Mouse (Mus musculus): ENCODE measurements around the gene Snx29. TPM values are rescaled to one million over a fixed set of nuclear protein-coding genes. Genes with fewer than 3 reads are reported as not detected.

Snx29 gene
- polyA plus RNA-seq, 2 experiments, result 1.9 TPM

DNA sequence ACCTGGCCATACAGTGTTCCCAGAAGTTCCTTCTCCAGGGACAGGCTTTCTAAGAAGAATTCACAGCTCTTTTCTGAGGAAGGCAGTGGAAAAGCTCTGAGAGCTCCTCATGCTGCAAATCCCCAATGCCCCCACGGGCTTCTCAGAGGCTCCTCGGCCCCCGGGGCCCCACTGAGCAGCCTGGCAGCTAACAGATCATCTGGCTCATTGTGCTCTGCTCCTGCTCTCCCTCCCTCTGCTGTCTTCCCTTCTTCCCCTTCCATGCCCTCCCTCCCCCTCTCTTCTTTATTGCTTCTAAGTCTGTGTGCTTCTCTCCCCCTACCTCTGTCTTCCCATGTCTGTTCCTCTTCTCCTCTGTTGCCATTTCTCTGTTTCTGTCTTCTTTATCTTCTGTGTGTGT lies 314.2 kb downstream of the Snx29 start:
- H3K4me3 ChIP-seq (ENCODE audit: insufficient read depth in 1 of 2, low read depth in 2 of 2, low read length in 2 of 2), result no peak overlapping the region
- no peak for TF ChIP-seq CTCF (IDR thresholded peaks at IDR 0.05; ENCODE audit: low read depth)
- no peak for TF ChIP-seq EP300 (IDR thresholded peaks at IDR 0.05; ENCODE audit: low read depth)
- H3K27ac ChIP-seq, result no peak overlapping the region
- 9% methylated on average over 3 of the region's 3 CpGs for WGBS (ENCODE audit: insufficient replicate concordance)
- no peak overlapping the region for H3K4me2 ChIP-seq (ENCODE audit: low read depth)
- no peak for DNase-seq (ENCODE audit: low read depth in 3 of 3, low spot score in 3 of 3)
- no peak for ATAC-seq (ENCODE audit: insufficient read depth)
- no peak overlapping the region for H3K9ac ChIP-seq (replicated peaks)
- no peaks in the 10 kb centered on the region for H3K9me3 ChIP-seq (ENCODE audit: control insufficient read depth, low read length)
- no peaks in the 10 kb centered on the region for H3K27me3 ChIP-seq (ENCODE audit: control insufficient read depth, insufficient read depth, low read length)
- peaks cover 0 to 3% of the 10 kb centered on the region in 2 experiments; a peak in 2 of 4 replicates for H3K4me1 ChIP-seq (replicated peaks; ENCODE audit: control insufficient read depth in 2 of 2, insufficient read depth in 2 of 2, low read length in 1 of 2)
- H3K36me3 ChIP-seq (replicated peaks; ENCODE audit: control insufficient read depth, insufficient read depth, low read depth), result no peaks in the 10 kb centered on the region

DNA sequence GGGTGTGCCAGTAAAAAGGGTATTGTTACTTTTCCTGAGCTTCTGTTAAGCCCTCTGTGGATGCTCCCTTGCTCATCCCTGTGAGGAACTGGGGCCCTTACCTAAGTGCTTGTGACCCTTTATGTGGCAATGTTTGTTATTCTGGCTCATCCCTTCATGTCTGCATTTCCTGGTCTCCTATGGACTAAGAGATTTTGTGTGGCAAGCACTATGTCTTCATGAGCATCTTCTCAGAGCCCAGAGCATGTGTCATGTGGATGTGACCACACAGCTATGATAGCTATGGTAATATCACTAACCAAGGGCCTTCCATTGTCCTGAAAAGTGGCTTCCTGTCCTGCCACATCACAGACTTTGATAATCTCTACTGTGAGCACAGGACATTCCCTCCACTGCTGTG lies 315.1 kb downstream of the Snx29 start:
- no peak overlapping the region for H3K4me2 ChIP-seq (ENCODE audit: low read depth)
- H3K9ac ChIP-seq (replicated peaks), result no peak overlapping the region
- no peak for ATAC-seq (ENCODE audit: insufficient read depth)
- no peak for DNase-seq (ENCODE audit: low read depth in 3 of 3, low spot score in 3 of 3)
- no peaks in the 10 kb centered on the region for H3K4me1 ChIP-seq (replicated peaks; ENCODE audit: control insufficient read depth in 2 of 2, insufficient read depth in 2 of 2, low read length in 1 of 2)
- H3K27me3 ChIP-seq (ENCODE audit: control insufficient read depth, insufficient read depth, low read length), result no peaks in the 10 kb centered on the region
- H3K4me3 ChIP-seq (ENCODE audit: insufficient read depth in 1 of 2, low read depth in 2 of 2, low read length in 2 of 2), result no peak overlapping the region
- TF ChIP-seq CTCF (IDR thresholded peaks at IDR 0.05; ENCODE audit: low read depth) (no peak), EP300 (IDR thresholded peaks at IDR 0.05; ENCODE audit: low read depth) (no peak)
- no peak overlapping the region for H3K27ac ChIP-seq
- no peaks in the 10 kb centered on the region for H3K36me3 ChIP-seq (replicated peaks; ENCODE audit: control insufficient read depth, insufficient read depth, low read depth)
- no peaks in the 10 kb centered on the region for H3K9me3 ChIP-seq (ENCODE audit: control insufficient read depth, low read length)

DNA sequence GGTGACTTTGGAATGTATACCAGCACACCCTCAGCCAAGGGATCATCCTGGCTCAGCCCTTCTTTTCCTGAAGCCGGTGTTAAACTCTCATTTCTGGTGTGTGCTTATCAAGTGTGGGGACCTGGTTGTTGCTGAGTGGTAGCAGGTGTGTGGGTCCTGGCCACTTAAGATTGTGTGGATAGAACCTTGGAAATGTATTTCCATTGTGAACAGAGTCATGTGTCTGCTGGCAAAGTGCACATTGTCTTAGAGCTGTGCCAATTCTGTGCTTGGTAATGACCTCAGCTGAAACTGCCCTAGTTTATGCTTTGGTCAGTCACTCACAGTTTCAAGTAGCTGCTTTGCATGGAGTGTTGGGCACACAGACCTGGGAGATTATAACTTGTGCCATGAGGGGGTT lies 316.0 kb downstream of the Snx29 start:
- TF ChIP-seq CTCF (IDR thresholded peaks at IDR 0.05; ENCODE audit: low read depth), result no peak
- TF ChIP-seq EP300 (IDR thresholded peaks at IDR 0.05; ENCODE audit: low read depth), result no peak
- Histone ChIP-seq H3K4me3 (ENCODE audit: insufficient read depth in 1 of 2, low read depth in 2 of 2, low read length in 2 of 2) (no peak overlapping the region), H3K27me3 (ENCODE audit: control insufficient read depth, insufficient read depth, low read length) (no peaks in the 10 kb centered on the region), H3K9ac (replicated peaks) (no peak overlapping the region), H3K27ac (no peak overlapping the region), H3K9me3 (ENCODE audit: control insufficient read depth, low read length) (no peaks in the 10 kb centered on the region), H3K4me1 (replicated peaks; ENCODE audit: control insufficient read depth in 2 of 2, insufficient read depth in 2 of 2, low read length in 1 of 2) (no peaks in the 10 kb centered on the region), H3K4me2 (ENCODE audit: low read depth) (no peak overlapping the region), H3K36me3 (replicated peaks; ENCODE audit: control insufficient read depth, insufficient read depth, low read depth) (no peaks in the 10 kb centered on the region)
- ATAC-seq (ENCODE audit: insufficient read depth), result no peak
- DNase-seq (ENCODE audit: low read depth in 3 of 3, low spot score in 3 of 3), result no peak
- WGBS (ENCODE audit: insufficient replicate concordance), result 46% methylated on average over 1 of the region's 1 CpGs

DNA sequence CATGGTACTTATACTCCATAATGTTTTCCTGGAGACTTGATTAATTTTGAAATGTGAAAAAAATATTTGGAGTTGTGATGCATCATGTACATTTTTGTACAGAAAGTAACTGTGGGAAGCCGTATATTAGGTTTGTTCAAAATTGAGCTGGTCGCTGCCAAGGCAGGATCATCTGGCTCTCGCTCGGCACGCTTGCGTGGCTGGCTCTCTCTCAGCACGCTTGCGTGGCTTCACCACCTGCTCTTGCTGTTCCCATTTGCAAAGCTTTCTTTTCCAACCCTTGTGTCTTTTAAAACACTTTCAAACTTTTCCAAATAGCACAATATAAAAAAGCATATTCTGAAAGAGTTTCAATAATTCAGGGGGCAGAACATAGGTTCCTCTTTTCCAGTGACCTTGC lies 317.2 kb downstream of the Snx29 start:
- Histone ChIP-seq H3K4me2 (ENCODE audit: low read depth) (no peak overlapping the region), H3K36me3 (replicated peaks; ENCODE audit: control insufficient read depth, insufficient read depth, low read depth) (no peaks in the 10 kb centered on the region), H3K4me3 (ENCODE audit: insufficient read depth in 1 of 2, low read depth in 2 of 2, low read length in 2 of 2) (no peak overlapping the region), H3K9me3 (ENCODE audit: control insufficient read depth, low read length) (no peaks in the 10 kb centered on the region), H3K9ac (replicated peaks) (no peak overlapping the region), H3K4me1 (replicated peaks; ENCODE audit: control insufficient read depth in 2 of 2, insufficient read depth in 2 of 2, low read length in 1 of 2) (no peaks in the 10 kb centered on the region), H3K27me3 (ENCODE audit: control insufficient read depth, insufficient read depth, low read length) (no peaks in the 10 kb centered on the region), H3K27ac (no peak overlapping the region)
- TF ChIP-seq CTCF (IDR thresholded peaks at IDR 0.05; ENCODE audit: low read depth) (no peak), EP300 (IDR thresholded peaks at IDR 0.05; ENCODE audit: low read depth) (no peak)
- 87% methylated on average over 8 of the region's 8 CpGs for WGBS (ENCODE audit: insufficient replicate concordance)
- no peak for ATAC-seq (ENCODE audit: insufficient read depth)
- no peak for DNase-seq (ENCODE audit: low read depth in 3 of 3, low spot score in 3 of 3)

DNA sequence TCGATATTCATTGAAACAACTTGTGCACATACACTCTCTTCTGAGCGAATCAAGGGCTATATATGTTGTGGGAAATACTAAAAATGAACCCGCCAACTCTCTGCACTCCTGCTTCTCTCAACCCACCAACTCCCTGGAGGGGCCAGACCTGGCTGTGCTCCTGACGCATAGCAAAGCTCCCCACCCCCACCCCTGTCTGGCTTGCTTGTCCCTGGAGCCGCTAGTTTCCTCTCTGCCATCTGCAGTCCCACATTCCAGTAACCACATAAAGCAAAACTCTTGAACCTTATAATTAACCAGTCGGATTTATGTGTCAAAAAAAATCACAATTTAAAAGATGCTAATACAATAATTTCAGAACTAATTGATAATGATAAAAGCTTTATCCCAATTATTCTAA lies 320.9 kb downstream of the Snx29 start:
- no peak for TF ChIP-seq CTCF (IDR thresholded peaks at IDR 0.05; ENCODE audit: low read depth)
- no peak for TF ChIP-seq EP300 (IDR thresholded peaks at IDR 0.05; ENCODE audit: low read depth)
- Histone ChIP-seq H3K36me3 (replicated peaks; ENCODE audit: control insufficient read depth, insufficient read depth, low read depth) (no peaks in the 10 kb centered on the region), H3K9me3 (ENCODE audit: control insufficient read depth, low read length) (no peaks in the 10 kb centered on the region), H3K4me3 (ENCODE audit: insufficient read depth in 1 of 2, low read depth in 2 of 2, low read length in 2 of 2) (no peak overlapping the region), H3K4me2 (ENCODE audit: low read depth) (no peak overlapping the region), H3K4me1 (replicated peaks; ENCODE audit: control insufficient read depth in 2 of 2, insufficient read depth in 2 of 2, low read length in 1 of 2) (0 out of 4 replicates have a peak, but pooled peaks cover 0 to 2% of the 10 kb centered on the region in 2 experiments), H3K9ac (replicated peaks) (no peak overlapping the region), H3K27ac (no peak overlapping the region), H3K27me3 (ENCODE audit: control insufficient read depth, insufficient read depth, low read length) (no peaks in the 10 kb centered on the region)
- ATAC-seq (ENCODE audit: insufficient read depth) (no peak), DNase-seq (ENCODE audit: low read depth in 3 of 3, low spot score in 3 of 3) (no peak)
- WGBS (ENCODE audit: insufficient replicate concordance), result 59% methylated on average over 6 of the region's 6 CpGs

All from liver, embryonic 14.5 days (tissue).